Mouse (Mus musculus): Measurements from ENCODE around the gene Fkbp15.

Gene Fkbp15

GRCm38 (mm10) chr4:62372818-62373520 lies 12.6 kb upstream of the Fkbp15 start:
- DNase-seq (ENCODE audit: extremely low read depth, low read depth) = no peak

- DNase-seq (ENCODE audit: extremely low read depth, low read depth) = no peak
These were observed 12.1 kb upstream of the Fkbp15 start for GRCm38 (mm10) chr4:62372410-62372809.

- peak; percentile 33 for DNase-seq (ENCODE audit: extremely low read depth, low read depth)
These were observed 8.7 kb upstream of the Fkbp15 start for GRCm38 (mm10) chr4:62369091-62369490.

GRCm38 (mm10) chr4:62367586-62367985 lies 7.2 kb upstream of the Fkbp15 start:
- DNase-seq (ENCODE audit: extremely low read depth, low read depth) = no peak

GRCm38 (mm10) chr4:62366291-62366690 lies 5.9 kb upstream of the Fkbp15 start:
- DNase-seq (ENCODE audit: extremely low read depth, low read depth) = no peak

GRCm38 (mm10) chr4:62364299-62364698 lies 4.0 kb upstream of the Fkbp15 start:
- no peak for DNase-seq (ENCODE audit: extremely low read depth, low read depth)

- DNase-seq (ENCODE audit: extremely low read depth, low read depth) = no peak
These were observed 2.1 kb upstream of the Fkbp15 start for GRCm38 (mm10) chr4:62362437-62362836.

- no peak for DNase-seq (ENCODE audit: extremely low read depth, low read depth)
These were observed 1.6 kb upstream of the Fkbp15 start for GRCm38 (mm10) chr4:62361997-62362396.

GRCm38 (mm10) chr4:62361571-62361970 lies 1.2 kb upstream of the Fkbp15 start:
- no peak for DNase-seq (ENCODE audit: extremely low read depth, low read depth)

- peak; percentile 41 for DNase-seq (ENCODE audit: extremely low read depth, low read depth)
These were observed 582 bp upstream of the Fkbp15 start for GRCm38 (mm10) chr4:62360805-62361455.

GRCm38 (mm10) chr4:62359256-62359775 lies 1.0 kb downstream of the Fkbp15 start:
- peak; percentile 29 for DNase-seq (ENCODE audit: extremely low read depth, low read depth)

- DNase-seq (ENCODE audit: extremely low read depth, low read depth) = peak; percentile 80
These were observed 2.7 kb downstream of the Fkbp15 start for GRCm38 (mm10) chr4:62357631-62358148.

- no peak for DNase-seq (ENCODE audit: extremely low read depth, low read depth)
These were observed 11.0 kb downstream of the Fkbp15 start for GRCm38 (mm10) chr4:62349371-62349770.

- no peak for DNase-seq (ENCODE audit: extremely low read depth, low read depth)
These were observed 12.0 kb downstream of the Fkbp15 start for GRCm38 (mm10) chr4:62348329-62348705.

GRCm38 (mm10) chr4:62347605-62348328 lies 12.6 kb downstream of the Fkbp15 start:
- no peak for DNase-seq (ENCODE audit: extremely low read depth, low read depth)

- no peak for DNase-seq (ENCODE audit: extremely low read depth, low read depth)
These were observed 14.5 kb downstream of the Fkbp15 start for GRCm38 (mm10) chr4:62345827-62346226.

- DNase-seq (ENCODE audit: extremely low read depth, low read depth) = no peak
These were observed 16.3 kb downstream of the Fkbp15 start for GRCm38 (mm10) chr4:62344000-62344399.

- DNase-seq (ENCODE audit: extremely low read depth, low read depth) = no peak
These were observed 21.8 kb downstream of the Fkbp15 start for GRCm38 (mm10) chr4:62338536-62338935.

GRCm38 (mm10) chr4:62331977-62332376 lies 28.4 kb downstream of the Fkbp15 start:
- DNase-seq (ENCODE audit: extremely low read depth, low read depth) = no peak

- peak; percentile 26 for DNase-seq (ENCODE audit: extremely low read depth, low read depth)
These were observed 31.2 kb downstream of the Fkbp15 start for GRCm38 (mm10) chr4:62328941-62329660.

GRCm38 (mm10) chr4:62326111-62326510 lies 34.2 kb downstream of the Fkbp15 start:
- DNase-seq (ENCODE audit: extremely low read depth, low read depth) = no peak
